Mouse (Mus musculus): ENCODE results near the gene Tlcd1.
A peak's percentile ranks its signal among the peaks of the same experiment; 100 is the strongest.

Gene Tlcd1

GRCm38 (mm10) chr11:78195101-78195863, 18.8 kb downstream of the Tlcd1 start:
- no peak for DNase-seq (ENCODE audit: low read depth in 2 of 2, low spot score in 2 of 2)

GRCm38 (mm10) chr11:78202372-78202771, 25.9 kb downstream of the Tlcd1 start:
- DNase-seq (ENCODE audit: low read depth in 2 of 2, low spot score in 2 of 2) = no peak

- no peak for DNase-seq (ENCODE audit: low read depth in 2 of 2, low spot score in 2 of 2)
Observed at GRCm38 (mm10) chr11:78204287-78204686, 27.8 kb downstream of the Tlcd1 start.

GRCm38 (mm10) chr11:78205361-78206206, 29.1 kb downstream of the Tlcd1 start:
- DNase-seq (ENCODE audit: low read depth in 2 of 2, low spot score in 2 of 2) = no peak

- no peak for DNase-seq (ENCODE audit: low read depth in 2 of 2, low spot score in 2 of 2)
Observed at GRCm38 (mm10) chr11:78207190-78207589, 30.7 kb downstream of the Tlcd1 start.

GRCm38 (mm10) chr11:78209886-78210285, 33.4 kb downstream of the Tlcd1 start:
- DNase-seq (ENCODE audit: low read depth in 2 of 2, low spot score in 2 of 2) = no peak

- DNase-seq (ENCODE audit: low read depth in 2 of 2, low spot score in 2 of 2) = no peak
Observed at GRCm38 (mm10) chr11:78210615-78211014, 34.1 kb downstream of the Tlcd1 start.

- no peak for DNase-seq (ENCODE audit: low read depth in 2 of 2, low spot score in 2 of 2)
Observed at GRCm38 (mm10) chr11:78211513-78211912, 35.0 kb downstream of the Tlcd1 start.

- DNase-seq (ENCODE audit: low read depth in 2 of 2, low spot score in 2 of 2) = no peak
Observed at GRCm38 (mm10) chr11:78213086-78213817, 36.7 kb downstream of the Tlcd1 start.

GRCm38 (mm10) chr11:78215709-78216317, 39.3 kb downstream of the Tlcd1 start:
- DNase-seq (ENCODE audit: low read depth in 2 of 2, low spot score in 2 of 2) = peak; percentile 32 to 53

GRCm38 (mm10) chr11:78223586-78223985, 47.1 kb downstream of the Tlcd1 start:
- DNase-seq (ENCODE audit: low read depth in 2 of 2, low spot score in 2 of 2) = no peak

All from CD8-positive naive resting alpha-beta T cell, adult 2 months (primary cell).